Mouse (Mus musculus) brain, adult 2 months (tissue): ENCODE data around the gene Actbl2.

Source experiments
- DNase-seq: peaks from one replicate; pipeline ENCODE4 v3.0.0; 2011; ENCODE audit warnings: low read depth, low spot score

Gene Actbl2

DNA sequence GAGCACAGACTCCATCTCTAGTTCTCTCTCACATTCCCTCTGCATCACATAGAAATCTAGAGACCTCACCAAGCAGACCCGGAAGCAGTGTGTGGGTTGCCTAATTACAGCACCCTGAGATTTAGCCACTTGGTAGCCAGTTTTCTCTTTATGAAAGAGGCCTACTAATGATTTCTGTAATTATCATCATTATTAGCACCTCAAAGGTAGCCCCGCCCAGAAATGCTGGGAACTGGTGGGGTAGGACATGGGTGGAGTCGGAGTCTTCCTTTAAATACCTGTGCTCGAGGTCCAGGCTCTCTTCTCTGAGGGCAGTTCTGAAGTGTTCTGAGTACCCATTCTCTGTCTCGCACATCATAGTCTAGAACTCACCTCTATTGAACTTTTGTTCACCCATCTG is at the start of gene Actbl2:
Actbl2 (plus strand) TSS at position 301 of the 400 bp plus-strand sequence.
- DNase-seq: no peak

DNA sequence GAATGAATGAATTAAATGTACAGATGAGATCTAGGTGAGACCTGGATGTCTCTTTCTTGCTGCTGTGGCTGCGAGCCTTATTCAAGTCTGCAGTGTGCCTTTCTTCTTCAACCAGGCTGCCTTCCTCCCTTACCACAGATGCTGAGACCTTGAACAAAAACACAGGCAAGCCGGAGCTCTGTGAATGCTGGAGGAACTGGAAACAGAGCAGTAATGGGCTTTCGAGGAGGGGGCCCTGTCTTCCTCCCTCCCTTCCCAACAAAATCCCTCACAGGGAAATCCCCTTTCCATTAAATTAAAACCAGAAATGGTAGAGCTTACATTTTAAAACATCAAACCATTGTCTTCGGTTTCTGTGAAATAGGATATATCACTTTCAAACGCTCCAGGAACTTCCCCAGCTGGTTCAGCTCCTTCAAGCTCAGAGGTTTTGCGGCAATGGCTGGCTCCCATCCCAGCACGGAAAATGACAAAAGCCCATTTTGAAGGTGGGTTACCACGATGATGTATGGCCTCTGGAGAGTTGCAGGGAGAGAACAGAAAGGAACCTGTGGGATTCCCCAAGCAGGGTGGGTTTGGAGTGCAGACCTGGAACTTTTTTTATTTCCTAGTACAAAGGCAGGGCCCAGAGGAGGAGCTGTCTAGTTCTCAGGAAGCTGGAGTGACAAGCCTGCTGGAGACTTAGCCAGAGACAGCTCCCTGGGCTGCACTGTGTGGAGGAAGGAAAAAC is 44.0 kb upstream of the Actbl2 start:
- DNase-seq: no peak

DNA sequence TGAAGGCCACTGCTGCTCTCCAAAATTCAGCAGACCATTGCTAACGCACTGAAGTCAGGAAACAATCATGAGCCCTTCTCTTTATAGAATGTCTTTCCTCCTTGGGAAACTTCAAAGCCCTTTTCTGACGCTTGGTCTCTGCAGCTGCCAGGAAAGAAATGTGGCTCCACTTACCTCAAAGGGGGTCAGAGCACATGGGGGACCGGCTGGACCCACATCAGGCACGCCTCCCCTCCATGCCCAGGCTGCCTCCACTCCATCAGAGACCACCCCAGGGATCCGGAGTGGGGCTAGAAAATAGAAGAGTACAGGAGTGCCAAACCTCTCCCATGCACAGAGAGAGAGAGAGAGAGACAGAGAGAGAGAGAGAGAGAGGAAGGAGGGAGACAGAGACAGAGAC is 26.0 kb upstream of the Actbl2 start:
- no peak for DNase-seq

DNA sequence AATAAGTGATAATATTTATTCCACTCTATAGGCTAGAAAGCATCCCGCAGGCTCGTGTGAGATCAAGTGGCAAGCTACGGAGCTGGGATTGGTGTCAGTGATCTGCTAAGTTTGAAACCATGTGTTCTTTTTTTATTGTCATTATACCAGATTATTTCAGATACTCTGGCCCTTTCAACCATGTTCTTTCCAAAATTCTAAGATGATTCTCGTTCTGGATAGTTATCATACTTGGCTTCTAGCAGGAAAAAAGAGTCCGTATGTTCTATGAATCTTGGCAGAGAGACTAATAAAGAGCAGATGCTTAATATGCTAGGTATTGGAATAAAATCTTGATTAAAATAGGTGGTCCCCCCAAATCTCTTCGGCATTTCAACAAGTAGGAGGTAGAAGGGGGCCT is 25.3 kb upstream of the Actbl2 start:
- DNase-seq: no peak

DNA sequence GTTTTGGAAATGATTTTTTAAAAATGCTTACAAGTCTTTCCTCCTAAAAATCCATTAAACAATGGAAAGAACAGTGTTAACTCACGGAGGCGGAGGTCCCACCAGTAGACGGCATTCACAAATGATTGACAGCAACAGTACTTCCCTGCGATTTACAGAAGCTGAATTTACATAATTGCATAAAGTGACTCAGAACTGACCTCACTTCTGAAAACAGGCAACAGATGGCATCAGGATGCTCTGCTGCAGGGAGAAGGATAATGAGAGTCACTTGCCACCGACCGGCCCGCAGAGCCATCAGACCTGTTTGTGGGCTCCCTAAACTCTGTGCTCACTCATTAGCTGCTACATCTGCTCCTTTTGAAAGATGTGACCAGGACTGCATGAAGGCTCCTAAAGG is 22.4 kb upstream of the Actbl2 start:
- peak; percentile 90 for DNase-seq

DNA sequence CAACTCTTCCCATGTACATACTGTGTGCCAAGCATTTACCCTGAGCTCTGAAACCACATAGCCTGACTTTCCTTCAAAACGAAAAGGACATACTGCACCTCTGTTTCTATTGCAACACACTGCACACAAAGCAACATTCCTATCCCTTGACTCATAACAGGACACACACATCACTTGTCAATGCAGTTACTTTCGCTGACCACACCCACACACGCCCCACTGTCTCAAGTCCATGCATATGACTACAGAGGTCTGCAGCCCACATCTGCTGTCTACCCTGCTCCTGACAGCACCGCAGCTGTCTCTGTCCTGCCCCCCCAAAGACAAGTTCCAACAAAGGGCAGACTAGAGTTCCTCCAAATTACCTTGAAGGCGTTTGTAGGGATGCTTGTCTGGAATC is 21.5 kb upstream of the Actbl2 start:
- no peak for DNase-seq

DNA sequence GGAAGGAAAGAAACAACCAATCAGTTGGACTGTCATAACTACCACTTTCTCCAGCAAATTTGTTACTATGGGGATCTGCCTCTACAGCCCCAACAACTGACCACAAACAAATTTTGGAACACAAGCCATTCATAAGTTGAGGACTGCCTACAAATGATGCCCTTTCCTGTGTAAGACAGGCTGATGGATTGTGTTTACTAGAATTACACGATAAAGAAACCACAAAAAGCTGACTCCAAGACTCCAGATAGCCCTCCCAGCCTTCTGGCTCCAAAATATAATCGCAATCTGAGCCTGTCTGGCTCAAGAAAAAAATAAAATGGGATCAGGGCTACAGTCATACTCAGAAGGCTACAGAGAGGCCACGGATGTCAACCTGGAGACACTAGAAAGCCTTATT is 20.2 kb upstream of the Actbl2 start:
- DNase-seq: no peak

DNA sequence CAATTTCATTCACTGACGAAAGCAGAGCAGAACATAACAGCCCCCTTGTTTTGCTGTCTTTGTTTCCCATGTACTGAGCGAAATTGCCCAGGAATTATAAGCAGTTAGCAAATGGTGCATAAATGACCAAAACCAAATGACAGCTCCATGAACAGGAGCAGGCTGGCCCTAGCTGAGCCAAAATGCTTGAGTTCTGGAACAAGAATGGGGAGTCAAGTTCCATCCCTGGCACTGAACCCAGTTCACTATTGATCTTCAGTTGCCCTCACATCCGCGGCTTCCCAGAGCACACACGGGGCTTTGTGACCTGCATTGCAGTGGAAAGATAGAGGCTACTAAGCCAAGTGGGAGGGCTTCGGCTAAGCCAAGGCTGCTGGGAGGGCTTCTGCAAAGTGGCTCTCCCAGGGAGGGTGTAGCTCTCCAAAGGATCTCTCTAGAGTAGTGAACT is 19.1 kb upstream of the Actbl2 start:
- DNase-seq: peak; percentile 86

DNA sequence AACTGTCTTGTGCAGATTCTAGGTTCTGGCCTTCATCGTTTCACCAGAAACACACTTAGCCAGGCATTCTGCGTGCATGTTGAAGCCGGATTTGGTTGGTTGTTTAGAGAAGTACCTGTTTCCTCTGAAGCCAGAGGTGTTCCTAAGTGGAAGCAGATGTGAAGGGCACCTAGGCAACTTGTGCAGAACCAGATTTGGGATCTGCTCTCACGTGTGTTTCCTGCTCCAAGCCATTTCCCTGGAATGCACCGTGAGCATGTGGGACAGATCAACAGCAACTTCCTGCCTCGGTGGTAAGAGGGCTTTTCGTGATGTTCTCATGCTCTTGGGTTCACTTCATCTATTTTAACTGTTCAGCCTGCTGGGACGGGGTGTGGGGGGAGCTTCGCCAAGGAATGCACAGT is 18.4 kb upstream of the Actbl2 start:
- no peak for DNase-seq

DNA sequence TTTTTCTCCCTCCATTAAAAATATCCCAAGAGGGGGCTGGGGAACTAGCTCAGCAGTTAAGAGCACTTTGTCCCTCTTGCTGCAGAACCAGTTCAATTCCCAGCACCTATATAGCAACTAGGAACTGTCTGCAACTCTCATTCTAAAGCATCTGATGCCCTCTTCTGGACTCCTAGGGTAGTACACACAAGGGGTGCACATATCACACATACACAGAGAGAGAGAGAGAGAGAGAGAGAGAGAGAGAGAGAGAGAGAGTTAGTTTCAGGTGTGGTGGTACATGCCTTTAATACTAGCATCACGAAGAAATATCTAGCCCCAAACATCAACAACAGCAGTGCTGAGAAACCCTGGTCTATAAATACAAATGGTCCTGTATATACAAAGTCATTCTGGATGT is 17.5 kb upstream of the Actbl2 start:
- DNase-seq: no peak

DNA sequence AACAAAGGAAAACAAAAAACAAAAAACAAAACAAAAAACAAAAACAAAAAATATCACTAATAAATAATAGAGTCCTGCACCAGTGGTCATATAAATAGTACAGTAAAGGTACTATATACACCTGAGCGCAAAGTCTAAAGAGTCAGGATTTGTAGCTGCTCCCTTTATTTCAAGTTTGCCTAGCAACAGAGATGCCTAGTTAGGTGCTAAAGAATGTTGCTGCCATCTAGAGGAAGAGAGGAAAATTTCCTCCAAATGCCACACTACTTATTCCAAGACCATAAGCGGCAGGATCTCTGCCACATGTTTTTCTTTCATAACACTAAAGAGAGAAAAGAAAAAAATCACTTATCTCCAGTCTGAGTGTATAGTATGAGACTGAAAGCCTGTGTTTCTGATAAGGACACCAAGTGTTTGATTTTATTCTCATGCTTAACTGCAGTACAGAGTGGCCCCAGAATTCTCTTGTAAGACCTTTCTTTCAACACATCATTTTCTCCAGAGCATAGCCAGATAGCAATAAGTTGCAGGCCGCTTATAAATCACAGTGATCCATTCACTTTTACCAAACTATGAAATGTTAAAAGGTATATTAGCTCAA is 16.8 kb upstream of the Actbl2 start:
- peak; percentile 92 for DNase-seq

DNA sequence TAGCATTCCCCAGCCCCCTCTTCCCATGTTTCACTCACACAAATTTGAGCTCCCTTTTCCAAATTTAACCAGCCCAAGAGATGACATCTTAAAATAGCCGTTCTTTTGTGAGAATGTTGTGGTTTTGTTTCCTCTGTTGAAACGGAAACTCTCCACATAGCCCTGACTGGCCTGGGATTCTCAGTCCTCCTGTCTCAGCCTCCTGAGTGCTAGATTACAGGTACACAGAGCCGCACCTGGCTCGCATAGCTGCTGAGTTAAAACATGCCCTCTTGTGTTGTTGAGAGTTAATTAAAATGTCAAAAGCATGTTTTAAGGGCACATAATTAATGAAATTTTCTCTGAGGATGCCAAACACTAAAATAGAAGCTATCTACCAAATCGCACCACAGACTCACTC is 3.7 kb upstream of the Actbl2 start:
- DNase-seq: no peak

DNA sequence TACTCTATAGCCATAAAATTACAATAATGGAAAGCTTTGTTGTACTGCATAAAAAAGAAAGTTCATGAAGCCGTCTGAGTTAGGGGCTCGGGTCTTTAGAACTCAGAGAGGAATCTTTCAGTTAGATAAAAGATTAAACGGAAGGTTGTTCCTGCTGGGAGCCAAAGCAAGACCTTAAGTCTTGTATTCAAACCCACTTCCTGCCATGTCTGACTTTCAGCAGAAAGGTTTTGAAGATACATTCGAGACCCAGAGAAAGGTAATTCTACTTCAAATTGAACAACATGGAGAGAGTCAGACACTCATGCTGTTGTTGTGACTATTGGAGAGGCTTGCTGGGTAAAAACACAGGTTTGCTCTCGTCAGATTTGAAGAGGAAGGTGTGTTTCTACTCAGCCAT is 3.0 kb upstream of the Actbl2 start:
- DNase-seq: no peak

DNA sequence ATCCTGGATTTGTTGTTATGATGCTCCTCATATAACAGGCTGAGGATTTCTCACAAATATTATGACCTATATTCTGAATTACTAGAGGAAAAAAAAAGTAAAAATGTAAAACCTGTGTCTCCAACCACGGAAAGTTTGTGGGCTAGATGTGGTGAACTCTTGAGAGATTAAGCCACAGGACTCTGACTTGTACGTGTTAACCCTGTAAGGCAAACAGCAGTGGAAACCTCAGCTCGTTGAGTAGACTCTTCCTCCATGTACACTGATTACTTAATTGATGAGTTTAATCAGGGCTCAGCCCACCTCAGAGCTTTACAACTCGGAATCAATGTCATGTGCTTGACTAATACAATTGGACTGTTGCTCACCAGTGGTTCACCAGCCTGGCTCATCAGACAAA is 3.2 kb downstream of the Actbl2 start:
- no peak for DNase-seq

DNA sequence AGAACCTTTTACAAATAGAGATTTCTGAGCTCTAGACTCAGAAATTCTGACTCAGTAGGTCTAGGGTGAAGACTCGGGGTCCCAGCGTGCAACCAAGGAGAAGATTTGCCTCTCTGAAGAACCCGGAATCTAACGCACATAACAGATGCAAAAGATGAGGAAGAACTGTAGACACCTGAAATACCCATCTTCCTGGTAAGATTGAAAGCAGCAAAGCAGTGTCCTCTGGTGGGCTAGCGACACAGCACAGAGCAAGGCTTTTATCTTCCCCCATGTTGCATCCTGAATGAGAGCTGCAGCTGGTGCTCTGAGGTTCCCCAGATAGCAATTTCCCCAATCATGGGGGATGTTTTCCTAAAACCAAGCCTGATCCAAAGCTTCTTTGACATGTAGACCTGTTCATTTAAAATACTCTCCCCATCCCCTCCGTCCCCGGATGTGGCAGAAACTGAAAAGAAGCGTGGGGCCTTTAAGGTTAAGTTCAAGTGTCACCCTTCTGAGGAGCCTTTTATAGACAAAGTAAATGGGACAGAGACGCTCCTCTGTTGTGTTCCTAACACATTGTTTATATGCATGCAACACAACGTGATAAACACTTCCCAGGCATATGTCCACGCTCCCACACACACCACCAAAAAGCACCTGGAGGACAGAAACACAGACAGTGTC is 3.7 kb downstream of the Actbl2 start:
- no peak for DNase-seq

DNA sequence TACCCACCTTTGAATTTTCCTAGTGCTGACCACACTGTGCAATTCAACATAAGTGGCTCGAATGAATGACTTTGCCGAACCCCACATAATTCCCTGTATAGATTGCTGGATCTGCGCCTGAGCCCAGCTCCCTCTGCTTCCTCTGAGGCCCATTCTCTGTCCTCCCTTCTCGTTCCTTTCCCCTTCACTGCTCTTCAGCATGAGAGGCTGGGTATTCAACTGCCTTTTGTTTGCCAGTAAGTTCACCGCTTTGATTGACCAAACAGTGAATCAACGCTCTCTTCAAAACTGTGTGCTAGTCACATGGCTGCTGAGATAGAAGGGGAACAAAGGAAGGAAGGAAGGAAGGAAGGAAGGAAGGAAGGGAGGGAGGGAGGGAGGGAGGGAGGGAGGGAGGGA is 4.3 kb downstream of the Actbl2 start:
- no peak for DNase-seq

DNA sequence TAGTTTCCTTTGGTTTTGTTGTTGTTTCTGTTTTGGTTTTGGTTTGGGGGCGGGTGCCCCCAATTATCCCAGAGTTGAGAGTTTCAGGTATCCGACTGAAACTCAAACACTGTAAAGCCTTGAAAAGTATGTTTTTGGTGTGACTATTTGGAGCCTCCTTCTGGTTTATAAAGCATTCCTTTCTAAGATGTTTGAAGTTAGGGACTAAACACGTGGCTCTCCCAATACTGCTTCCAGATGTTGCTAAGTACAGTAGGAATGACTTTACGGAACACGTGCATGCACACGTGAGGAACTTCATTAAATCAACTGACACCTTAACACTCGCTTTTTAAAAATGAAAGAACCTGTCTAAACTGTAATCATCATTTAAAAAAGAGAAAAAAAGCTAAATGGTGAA is 4.9 kb downstream of the Actbl2 start:
- no peak for DNase-seq

DNA sequence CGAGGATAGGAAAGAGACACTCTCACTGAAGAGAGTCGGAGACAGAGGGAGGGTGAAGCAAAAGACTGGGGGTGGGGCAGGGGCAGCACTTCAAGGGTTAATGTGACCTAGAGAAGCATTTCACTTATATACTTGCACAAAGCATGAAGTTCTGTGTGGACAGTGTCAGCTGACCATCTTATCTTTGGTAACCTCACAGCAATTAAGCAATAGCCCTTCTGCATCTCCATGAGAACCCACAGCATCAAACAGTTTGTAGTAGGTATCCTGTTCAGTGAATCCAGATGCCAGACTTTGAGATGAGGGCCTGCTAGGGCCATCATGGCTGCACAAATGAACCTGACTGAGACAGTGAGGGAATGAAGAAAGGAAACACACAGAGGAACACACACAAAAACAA is 8.4 kb downstream of the Actbl2 start:
- no peak for DNase-seq

DNA sequence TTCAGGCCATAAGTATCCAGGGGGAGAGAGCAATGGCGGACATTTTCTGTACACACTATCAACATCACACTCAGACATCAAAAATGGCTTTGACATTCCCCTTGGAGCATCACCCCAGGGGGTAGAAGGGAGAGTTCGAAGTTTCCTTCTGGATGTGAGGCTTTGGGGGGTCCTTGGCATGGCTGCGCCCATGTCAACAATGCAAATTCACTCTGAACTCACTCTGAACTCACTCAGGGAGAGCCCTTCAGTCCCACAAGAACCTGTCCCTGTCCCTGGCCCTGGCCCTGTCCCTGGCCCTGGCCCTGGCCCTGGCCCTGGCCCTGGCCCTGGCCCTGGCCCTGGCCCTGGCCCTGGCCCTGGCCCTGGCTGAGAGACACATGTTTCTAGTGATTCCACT is 8.9 kb downstream of the Actbl2 start:
- DNase-seq: no peak

DNA sequence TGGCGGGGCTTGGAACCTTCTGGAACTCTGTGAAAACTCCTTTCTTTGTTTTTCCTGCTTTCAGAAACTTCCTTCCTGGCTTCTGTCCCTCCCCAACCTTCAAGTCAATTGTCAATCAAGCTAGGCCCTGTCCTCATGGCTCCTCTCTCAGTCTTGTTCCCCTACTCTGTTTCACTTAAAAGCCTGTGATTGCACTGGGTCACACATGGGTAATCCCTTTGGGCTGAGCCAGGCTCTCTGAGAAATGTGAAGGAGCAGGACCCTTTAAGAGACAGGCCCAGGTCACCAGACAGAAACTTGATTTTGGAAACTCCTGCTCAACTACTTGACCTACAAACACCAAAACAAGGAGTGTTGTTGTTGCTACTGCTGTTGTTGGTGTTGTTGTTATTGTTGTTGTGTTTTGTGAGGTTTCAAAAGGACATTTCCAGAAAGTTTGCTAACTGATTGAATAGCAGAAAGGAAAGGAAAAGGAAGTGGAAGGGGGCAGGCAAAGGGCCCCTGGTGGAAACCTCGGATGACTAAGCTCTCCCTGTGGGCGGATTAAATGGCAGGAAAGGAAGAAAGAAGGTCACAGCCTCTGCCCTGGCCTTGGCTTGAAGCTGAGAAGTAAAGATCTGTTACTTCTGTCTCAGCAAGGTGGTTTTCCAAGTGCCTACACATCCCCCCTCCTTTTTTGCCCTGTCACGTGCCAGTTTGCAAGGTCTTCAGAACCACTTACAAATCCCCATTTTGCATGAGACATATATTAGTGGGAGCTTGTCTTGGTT is 10.6 kb downstream of the Actbl2 start:
- DNase-seq: no peak

DNA sequence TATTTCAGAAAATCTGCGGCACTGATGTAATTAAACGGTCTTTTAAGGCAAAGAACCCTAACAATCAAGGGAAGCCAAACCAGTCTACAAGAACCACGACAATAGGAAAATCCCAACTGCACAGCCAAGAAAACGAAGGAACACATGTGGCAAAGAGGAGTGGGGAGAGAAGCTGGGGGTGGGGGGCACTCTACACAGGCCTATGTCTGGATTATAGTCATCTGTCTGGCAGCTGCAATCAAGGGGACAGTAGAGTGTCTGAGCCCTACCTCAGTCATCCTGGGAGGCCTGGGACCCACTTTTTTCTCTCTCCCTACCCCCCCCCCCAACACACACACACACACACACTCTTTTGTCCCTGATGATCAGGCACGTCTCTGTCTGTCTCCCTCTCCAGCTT is 12.0 kb downstream of the Actbl2 start:
- DNase-seq: no peak

DNA sequence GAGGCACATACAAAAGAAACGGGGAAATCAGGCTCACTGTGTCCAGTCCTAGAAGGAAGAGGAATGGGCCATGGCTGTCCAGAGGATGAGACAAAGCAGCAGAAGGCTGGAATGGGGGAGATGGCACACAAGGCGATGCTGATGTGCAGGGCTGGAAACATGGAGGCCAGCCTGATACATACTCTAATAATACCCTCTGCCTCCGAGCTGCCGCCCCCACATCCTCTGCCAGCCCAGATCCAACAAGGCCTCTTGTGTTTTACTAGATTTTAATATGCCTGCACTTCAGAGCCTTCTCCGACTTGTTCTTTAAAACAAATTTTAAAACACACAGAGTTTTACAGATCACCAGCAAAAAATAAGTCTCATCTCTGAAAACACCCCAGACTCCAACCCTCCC is 14.2 kb downstream of the Actbl2 start:
- DNase-seq: peak; percentile 51
